Mouse (Mus musculus) limb, embryonic 14.5 days (tissue): Measurements from ENCODE around the gene Plxdc1. TPM values are rescaled to one million over a fixed set of nuclear protein-coding genes. Genes with fewer than 3 reads are reported as not detected.

Source experiments
- ATAC-seq: fragments of 200-750 bp; cut with Nextera tagmentation; 2 replicates; pipeline ENCODE4 v1.8.0; 2017; ENCODE audit warnings: low read depth, moderate number of reproducible peaks, moderate TSS enrichment; ENCODE audit not compliant: low FRiP score
- DNase-seq: peaks from one replicate; pipeline ENCODE4 v3.0.0-alpha.2; 2015; ENCODE audit warnings: low spot score
- H3K27ac ChIP-seq: fragments of 300-500 bp; sonication (generic); replicated peaks from 2 replicates; pipeline ENCODE4 v1.5.1; 2014; ENCODE audit warnings: low read depth, mild to moderate bottlenecking, low read length, moderate library complexity, mixed read lengths
- H3K27me3 ChIP-seq: fragments of 300-500 bp; sonication (generic); 2 replicates; pipeline ENCODE4 v1.6.1; 2014; ENCODE audit warnings: low read length, mixed read lengths; ENCODE audit not compliant: control insufficient read depth, insufficient read depth
- H3K36me3 ChIP-seq: fragments of 300-500 bp; sonication (generic); 2 replicates; pipeline ENCODE4 v1.6.1; 2014; ENCODE audit warnings: mild to moderate bottlenecking, low read length, moderate library complexity, mixed read lengths; ENCODE audit not compliant: control insufficient read depth, insufficient read depth
- H3K4me1 ChIP-seq: fragments of 300-500 bp; sonication (generic); 2 replicates; pipeline ENCODE4 v1.6.1; 2014; ENCODE audit warnings: antibody characterized with exemption, low read length, mixed read lengths; ENCODE audit not compliant: control insufficient read depth, insufficient read depth
- H3K4me2 ChIP-seq: fragments of 300-500 bp; sonication (generic); replicated peaks from 2 replicates; pipeline ENCODE4 v1.6.1; 2014; ENCODE audit warnings: low read depth, mild to moderate bottlenecking, low read length, moderate library complexity; ENCODE audit not compliant: severe bottlenecking
- H3K4me3 ChIP-seq: fragments of 300-500 bp; sonication (generic); replicated peaks from 2 replicates; pipeline ENCODE4 v1.5.1; 2014; ENCODE audit warnings: low read length
- H3K9ac ChIP-seq: fragments of 300-500 bp; sonication (generic); 2 replicates; pipeline ENCODE4 v1.6.1; 2014; ENCODE audit warnings: mild to moderate bottlenecking, low read depth, low read length, moderate library complexity; ENCODE audit not compliant: severe bottlenecking
- H3K9me3 ChIP-seq: fragments of 300-500 bp; sonication (generic); 2 replicates; pipeline ENCODE4 v1.6.1; 2016; ENCODE audit warnings: low read length; ENCODE audit not compliant: control insufficient read depth
- POLR2A ChIP-seq: fragments of 200-500 bp; IDR thresholded peaks from 2 replicates; pipeline ENCODE4 v1.8.0; 2012; ENCODE audit warnings: inconsistent platforms, mild to moderate bottlenecking, moderate library complexity, borderline replicate concordance; ENCODE audit not compliant: insufficient read depth, insufficient read length; ENCODE audit errors: extremely low read depth
- WGBS: fragments of 180-500 bp; shearing (Covaris S2); extraction: QIAGEN DNeasy Blood & Tissue Kit; methylation state at CpG from one replicate; pipeline ENCODE4 v1.1.7; 2014; 5-methylcytosine and 5-hydroxymethylcytosine counted together
- polyA plus RNA-seq, 2 experiments: library from polyadenylated mRNA; depleted of rRNA in 1 of 2; stranded (reverse) in 1 of 2; unstranded in 1 of 2; fragments of >200 nt; fragmentation: Nextera tagmentation in 1 of 2; extraction: Ambion mirVana in 1 of 2; gene quantifications; 2 replicates each; pipeline versions ENCODE4 v1.2.1 to v1.2.3; 2012 to 2014

Plxdc1 gene
- polyA plus RNA-seq, 2 experiments = 1.0 to 1.1 TPM

- ATAC-seq (no peak), DNase-seq (no peak)
- peaks cover 8% of the 10 kb centered on the region; the same call in 1 of the 2 replicates for H3K27me3 ChIP-seq
- 19% methylated on average over 7 of the region's 7 CpGs for WGBS
- no peak overlapping the region for H3K4me2 ChIP-seq
- H3K4me3 ChIP-seq = no peak overlapping the region
- H3K9me3 ChIP-seq = no peaks in the 10 kb centered on the region
- TF ChIP-seq POLR2A = no peak
- H3K27ac ChIP-seq = no peak overlapping the region
- peaks cover 15% of the 10 kb centered on the region; the same call in 1 of the 2 replicates for H3K4me1 ChIP-seq
- H3K36me3 ChIP-seq = peaks cover 28% of the 10 kb centered on the region
- no peak overlapping the region for H3K9ac ChIP-seq
These were observed 14.3 kb upstream of the Plxdc1 start for GRCm38 (mm10) chr11:98000378-98001140.

DNA sequence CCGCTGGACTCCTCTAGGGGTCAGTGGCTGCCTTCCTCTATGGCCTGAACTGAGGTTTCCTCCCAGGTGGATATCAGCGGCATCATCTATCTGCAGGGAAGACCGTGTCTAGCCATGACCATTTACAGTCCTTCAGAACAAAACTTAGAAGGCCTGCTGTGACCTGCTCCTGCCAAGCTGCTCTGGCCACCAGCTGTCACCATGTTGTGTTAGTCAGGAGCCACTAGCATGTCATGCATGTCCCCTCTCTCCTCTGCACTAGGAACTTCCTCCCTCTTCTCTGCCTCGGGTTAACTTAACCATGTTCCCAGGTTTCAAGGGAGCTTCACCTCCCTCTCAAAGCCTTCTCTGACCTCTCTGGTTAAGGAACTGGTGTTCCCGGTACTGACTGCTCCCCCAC lies 13.5 kb upstream of the Plxdc1 start:
- no peak for TF ChIP-seq POLR2A
- WGBS = 61% methylated on average over 5 of the region's 5 CpGs
- H3K36me3 ChIP-seq = peaks cover 20% of the 10 kb centered on the region
- no peak overlapping the region for H3K4me2 ChIP-seq
- H3K4me1 ChIP-seq = peaks cover 20% of the 10 kb centered on the region; the same call in 1 of the 2 replicates
- H3K27me3 ChIP-seq = peaks cover 8% of the 10 kb centered on the region; the same call in 1 of the 2 replicates
- H3K4me3 ChIP-seq = no peak overlapping the region
- H3K27ac ChIP-seq = no peak overlapping the region
- no peak overlapping the region for H3K9ac ChIP-seq
- no peaks in the 10 kb centered on the region for H3K9me3 ChIP-seq
- ATAC-seq (no peak), DNase-seq (no peak)

DNA sequence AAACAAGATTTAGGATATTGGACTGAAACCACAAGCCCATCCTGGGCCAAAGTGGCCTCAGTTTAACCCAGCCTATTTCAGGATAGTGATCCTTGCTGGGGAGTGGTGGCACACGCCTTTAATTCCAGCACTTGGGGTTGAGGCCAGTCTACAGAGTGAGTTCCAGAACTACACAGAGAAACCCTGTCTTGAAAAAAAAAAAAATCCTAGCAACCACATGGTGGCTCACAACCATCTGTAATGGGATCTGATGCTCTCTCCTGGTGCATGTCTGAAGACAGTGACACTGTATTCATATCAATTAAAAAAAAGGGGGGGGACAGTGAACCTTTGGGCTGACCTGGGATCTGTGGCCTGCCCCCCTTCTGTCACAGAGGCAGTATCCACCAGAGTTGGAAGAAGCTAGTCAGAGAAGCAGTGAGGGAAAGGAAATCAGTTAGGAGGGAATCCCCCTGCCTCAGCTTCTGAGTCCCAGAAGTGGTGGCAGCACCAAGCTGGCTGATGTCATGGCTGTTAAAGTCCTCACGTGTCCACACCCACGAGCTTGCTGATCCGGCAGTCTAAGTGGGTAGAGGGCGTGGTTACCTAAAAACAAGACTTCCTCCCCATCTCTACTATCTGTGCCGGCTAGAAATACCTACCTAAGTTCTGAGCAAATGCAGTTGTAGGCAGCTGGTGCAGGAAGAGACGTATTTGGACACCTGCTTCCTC lies 12.8 kb upstream of the Plxdc1 start:
- H3K9me3 ChIP-seq = no peaks in the 10 kb centered on the region
- no peak overlapping the region for H3K27ac ChIP-seq
- ATAC-seq (no peak), DNase-seq (no peak)
- H3K4me2 ChIP-seq = no peak overlapping the region
- peaks cover 13% of the 10 kb centered on the region; the same call in 1 of the 2 replicates for H3K36me3 ChIP-seq
- TF ChIP-seq POLR2A = no peak
- H3K4me1 ChIP-seq = peaks cover 23% of the 10 kb centered on the region; the same call in 1 of the 2 replicates
- no peak overlapping the region for H3K4me3 ChIP-seq
- H3K27me3 ChIP-seq = peaks cover 8% of the 10 kb centered on the region; the same call in 1 of the 2 replicates
- WGBS = 66% methylated on average over 7 of the region's 7 CpGs
- H3K9ac ChIP-seq = no peak overlapping the region

DNA sequence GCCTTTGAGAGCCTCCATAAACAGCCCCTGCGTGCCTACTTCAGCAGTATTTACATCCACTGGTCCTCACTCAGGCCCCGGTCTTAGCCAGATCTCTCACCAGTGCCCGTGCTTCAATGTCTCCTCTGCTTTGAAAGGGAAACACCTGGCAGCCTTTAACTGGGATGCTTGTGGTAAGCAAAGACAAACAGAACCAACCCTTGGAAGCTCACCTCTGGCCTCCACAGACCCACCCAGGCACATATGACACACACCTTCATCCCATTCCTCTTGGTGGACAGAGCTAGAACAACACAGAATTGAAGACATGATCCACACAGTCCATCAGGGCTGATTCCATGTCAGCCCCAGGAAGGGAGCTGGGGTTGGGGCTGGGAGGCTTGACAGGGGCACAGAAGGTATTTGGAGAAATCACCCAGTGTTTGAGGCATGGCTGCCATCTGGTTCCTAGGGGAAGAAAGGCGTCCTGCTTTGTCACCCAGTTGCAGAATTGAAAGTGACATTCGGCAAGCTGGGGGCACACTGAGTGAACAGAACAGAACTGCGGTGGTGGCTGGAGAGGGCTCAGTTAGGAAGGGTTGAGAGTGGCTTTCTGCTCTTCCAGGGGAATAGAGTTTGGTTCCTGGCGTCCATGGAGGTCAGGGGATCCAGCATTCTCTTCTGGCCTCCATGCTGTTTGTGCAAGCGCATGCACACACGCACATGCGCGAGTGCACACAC lies 12.0 kb upstream of the Plxdc1 start:
- DNase-seq (no peak), ATAC-seq (no peak)
- H3K4me2 ChIP-seq = no peak overlapping the region
- TF ChIP-seq POLR2A = no peak
- H3K9me3 ChIP-seq = no peaks in the 10 kb centered on the region
- peaks cover 5% of the 10 kb centered on the region; the same call in 1 of the 2 replicates for H3K36me3 ChIP-seq
- no peak overlapping the region for H3K9ac ChIP-seq
- H3K4me1 ChIP-seq = peaks cover 17% of the 10 kb centered on the region; the same call in 1 of the 2 replicates
- no peak overlapping the region for H3K4me3 ChIP-seq
- H3K27ac ChIP-seq = no peak overlapping the region
- peaks cover 8% of the 10 kb centered on the region; the same call in 1 of the 2 replicates for H3K27me3 ChIP-seq
- 74% methylated on average over 11 of the region's 11 CpGs for WGBS
